Mouse (Mus musculus) lung, postnatal 0 days (tissue): ENCODE data around the gene Pam16. TPM values are rescaled to one million over a fixed set of nuclear protein-coding genes. Genes with fewer than 3 reads are reported as not detected.

Source experiments
- ATAC-seq: fragments of 200-750 bp; cut with Nextera tagmentation; 2 replicates; pipeline ENCODE4 v1.8.0; 2017; ENCODE audit warnings: moderate library complexity
- DNase-seq: peaks from one replicate; pipeline ENCODE4 v3.0.0-alpha.2; 2016; ENCODE audit warnings: low spot score
- H3K27ac ChIP-seq: fragments of 300-500 bp; sonication (generic); 2 replicates; pipeline ENCODE4 v1.5.1; 2014; ENCODE audit warnings: antibody characterized with exemption, mild to moderate bottlenecking, low read length, mixed read lengths
- H3K27me3 ChIP-seq: fragments of 300-500 bp; sonication (generic); replicated peaks from 2 replicates; pipeline ENCODE4 v1.6.1; 2014; ENCODE audit warnings: low read length, mixed read lengths; ENCODE audit not compliant: insufficient read depth
- H3K36me3 ChIP-seq: fragments of 300-500 bp; sonication (generic); 2 replicates; pipeline ENCODE4 v1.6.1; 2014; ENCODE audit warnings: low read length, mixed read lengths; ENCODE audit not compliant: insufficient read depth
- H3K4me1 ChIP-seq: fragments of 300-500 bp; sonication (generic); 2 replicates; pipeline ENCODE4 v1.6.1; 2014; ENCODE audit warnings: antibody characterized with exemption, low read depth, low read length, mixed read lengths; ENCODE audit not compliant: insufficient read depth
- H3K4me2 ChIP-seq: fragments of 300-500 bp; sonication (generic); replicated peaks from 2 replicates; pipeline ENCODE4 v1.6.1; 2014; ENCODE audit warnings: low read depth, mild to moderate bottlenecking, low read length, moderate library complexity, mixed read lengths
- H3K4me3 ChIP-seq: fragments of 300-500 bp; sonication (generic); 2 replicates; pipeline ENCODE4 v1.5.1; 2014; ENCODE audit warnings: low read depth, low read length
- H3K9ac ChIP-seq: fragments of 300-500 bp; sonication (generic); replicated peaks from 2 replicates; pipeline ENCODE4 v1.6.1; 2014; ENCODE audit warnings: low read depth, mild to moderate bottlenecking
- H3K9me3 ChIP-seq: fragments of 300-500 bp; sonication (generic); 2 replicates; pipeline ENCODE4 v1.6.1; 2016; ENCODE audit warnings: low read length, mixed read lengths
- CTCF ChIP-seq: IDR thresholded peaks from 2 replicates; pipeline ENCODE4 v1.5.1; 2016; ENCODE audit warnings: antibody characterized with exemption, mild to moderate bottlenecking
- EP300 ChIP-seq: IDR thresholded peaks from 2 replicates; pipeline ENCODE4 v1.6.1; 2016; ENCODE audit warnings: antibody characterized with exemption, mild to moderate bottlenecking, control low read depth
- WGBS: fragments of 180-500 bp; shearing (Covaris S2); extraction: QIAGEN DNeasy Blood & Tissue Kit; methylation state at CpG from one replicate; pipeline ENCODE4 v1.1.7; 2014; 5-methylcytosine and 5-hydroxymethylcytosine counted together
- polyA plus RNA-seq: library from polyadenylated mRNA; unstranded; fragments of >200 nt; fragmentation: Nextera tagmentation; extraction: Ambion mirVana; gene quantifications from 2 replicates; pipeline ENCODE4 v1.2.1, GENCODE M21; 2015

Gene Pam16
- polyA plus RNA-seq, 1 experiment from 2014 or later = 78.4 TPM

DNA sequence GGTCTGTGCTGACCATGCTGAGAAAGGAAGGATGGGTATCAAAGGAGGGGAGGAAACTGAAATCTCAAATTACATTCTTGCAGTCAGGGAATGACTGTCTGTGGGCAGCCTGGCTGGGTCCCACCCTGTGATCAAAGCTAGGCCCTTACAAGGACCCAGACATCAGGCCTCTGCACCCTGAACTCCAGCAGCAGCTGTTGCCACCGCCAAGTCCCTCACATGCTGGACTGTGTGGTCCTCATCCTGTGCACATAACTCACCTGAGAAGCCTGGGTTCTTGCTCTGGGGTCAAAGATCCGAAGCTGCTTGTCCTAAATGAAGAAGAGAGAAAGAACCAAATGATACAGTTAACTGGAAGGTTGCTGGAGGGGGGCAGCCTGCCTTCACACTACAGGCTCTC is 36.8 kb upstream of the Pam16 start:
- TF ChIP-seq CTCF = no peak
- no peak for TF ChIP-seq EP300
- Histone ChIP-seq H3K27me3 (no peaks in the 10 kb centered on the region), H3K9me3 (no peaks in the 10 kb centered on the region), H3K4me1 (0 out of 2 replicates have a peak, but pooled peaks cover 5% of the 10 kb centered on the region), H3K9ac (no peak overlapping the region), H3K27ac (no peak overlapping the region), H3K4me3 (no peak overlapping the region), H3K4me2 (no peak overlapping the region), H3K36me3 (0 out of 2 replicates have a peak, but pooled peaks cover 4% of the 10 kb centered on the region)
- WGBS = 84% methylated on average over 2 of the region's 2 CpGs
- DNase-seq (no peak), ATAC-seq (no peak)

DNA sequence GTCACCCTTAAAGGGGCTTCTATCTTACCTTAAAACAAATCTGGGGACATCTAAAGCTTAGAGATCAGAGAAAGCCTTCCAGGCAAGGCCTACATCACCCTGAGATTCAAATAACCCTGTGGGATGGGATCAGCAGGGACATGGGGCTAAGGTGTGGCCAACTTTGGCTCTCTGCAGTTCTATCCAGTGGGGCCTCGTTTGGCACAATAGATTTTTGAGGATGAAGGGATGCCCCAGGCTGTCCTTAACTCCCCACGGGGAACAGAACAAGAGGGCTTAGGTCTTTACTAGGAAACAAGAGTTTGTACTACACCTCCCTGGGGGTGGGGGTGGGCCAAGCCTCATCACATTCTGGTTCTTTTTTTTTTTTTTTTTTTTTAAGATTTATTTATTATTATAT is 34.5 kb upstream of the Pam16 start:
- 0 out of 2 replicates have a peak, but pooled peaks cover 5% of the 10 kb centered on the region for H3K4me1 ChIP-seq
- no peaks in the 10 kb centered on the region for H3K9me3 ChIP-seq
- no peak overlapping the region for H3K27ac ChIP-seq
- no peak overlapping the region for H3K4me3 ChIP-seq
- H3K4me2 ChIP-seq = no peak overlapping the region
- DNase-seq = no peak
- WGBS = 40% methylated on average over 2 of the region's 2 CpGs
- peaks cover 1% of the 10 kb centered on the region; the same call in 1 of the 2 replicates for H3K36me3 ChIP-seq
- no peaks in the 10 kb centered on the region for H3K27me3 ChIP-seq
- H3K9ac ChIP-seq = no peak overlapping the region
- no peak for ATAC-seq
- TF ChIP-seq EP300 (no peak), CTCF (no peak)

DNA sequence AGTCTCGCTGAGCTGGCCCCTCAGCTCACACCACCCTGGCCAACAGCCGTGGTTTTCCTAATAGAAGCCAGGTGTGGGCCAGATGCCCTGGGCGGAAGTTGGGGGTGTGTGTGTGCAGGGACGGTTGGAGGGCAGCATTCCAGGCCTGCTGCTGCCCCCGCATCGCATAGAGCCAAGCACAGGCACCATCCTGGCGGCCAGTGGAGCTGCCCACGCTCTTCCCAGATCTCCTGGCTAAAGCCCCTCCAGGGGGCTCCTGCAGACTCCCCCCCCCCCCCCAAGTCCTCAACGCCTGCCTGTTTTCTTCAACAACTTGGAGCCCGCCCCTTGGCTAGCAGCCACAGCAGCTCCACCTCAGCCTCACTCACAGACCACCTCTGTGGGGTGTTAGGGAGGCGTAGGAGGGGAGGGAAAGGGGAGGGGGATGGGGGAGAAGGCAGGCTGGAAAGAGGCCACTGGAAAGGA is 34.0 kb upstream of the Pam16 start:
- TF ChIP-seq CTCF (no peak), EP300 (no peak)
- no peak overlapping the region for H3K4me2 ChIP-seq
- ATAC-seq (0 out of 2 replicates have a peak, but pooled peaks have one; percentile 14), DNase-seq (no peak)
- H3K36me3 ChIP-seq = no peaks in the 10 kb centered on the region; the same call in 1 of the 2 replicates
- 0 out of 2 replicates have a peak, but pooled peaks cover 5% of the 10 kb centered on the region for H3K4me1 ChIP-seq
- H3K27ac ChIP-seq = no peak overlapping the region
- WGBS = 27% methylated on average over 9 of the region's 11 CpGs
- H3K9ac ChIP-seq = no peak overlapping the region
- no peak overlapping the region for H3K4me3 ChIP-seq
- no peaks in the 10 kb centered on the region for H3K9me3 ChIP-seq
- H3K27me3 ChIP-seq = no peaks in the 10 kb centered on the region

DNA sequence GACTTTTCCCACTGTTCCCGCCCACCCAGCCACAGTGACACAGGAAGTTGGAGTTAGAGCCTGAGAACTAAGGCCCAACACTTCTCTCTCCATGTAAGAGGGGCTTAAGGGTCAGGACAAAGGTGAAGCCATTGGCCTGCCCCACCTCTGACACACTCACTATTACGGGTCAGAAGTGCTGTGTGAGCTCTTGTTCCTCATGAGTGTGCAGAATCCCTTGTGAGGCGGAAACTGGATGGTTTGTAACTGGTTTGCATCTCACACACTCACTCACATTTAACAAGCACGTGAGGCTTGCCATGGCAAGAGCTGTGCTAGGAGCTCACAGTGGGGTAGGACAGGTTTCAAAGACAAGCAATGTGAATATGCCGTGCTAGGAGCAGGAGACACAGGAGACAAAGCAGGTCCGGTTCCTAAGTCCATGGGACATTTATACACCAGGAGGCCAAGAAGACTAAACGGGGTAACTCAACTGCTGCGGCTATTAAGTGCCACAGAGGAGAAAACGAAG is 31.8 kb upstream of the Pam16 start:
- H3K27me3 ChIP-seq = no peaks in the 10 kb centered on the region
- no peak overlapping the region for H3K9ac ChIP-seq
- H3K4me2 ChIP-seq = no peak overlapping the region
- 64% methylated on average over 9 of the region's 9 CpGs for WGBS
- 0 out of 2 replicates have a peak overlapping the region, but pooled peaks have one; percentile 3 for H3K27ac ChIP-seq
- H3K4me1 ChIP-seq = 0 out of 2 replicates have a peak, but pooled peaks cover 8% of the 10 kb centered on the region
- no peak for DNase-seq
- H3K9me3 ChIP-seq = no peaks in the 10 kb centered on the region
- no peak for ATAC-seq
- no peaks in the 10 kb centered on the region; the same call in 1 of the 2 replicates for H3K36me3 ChIP-seq
- no peak for TF ChIP-seq CTCF
- TF ChIP-seq EP300 = no peak
- H3K4me3 ChIP-seq = no peak overlapping the region

DNA sequence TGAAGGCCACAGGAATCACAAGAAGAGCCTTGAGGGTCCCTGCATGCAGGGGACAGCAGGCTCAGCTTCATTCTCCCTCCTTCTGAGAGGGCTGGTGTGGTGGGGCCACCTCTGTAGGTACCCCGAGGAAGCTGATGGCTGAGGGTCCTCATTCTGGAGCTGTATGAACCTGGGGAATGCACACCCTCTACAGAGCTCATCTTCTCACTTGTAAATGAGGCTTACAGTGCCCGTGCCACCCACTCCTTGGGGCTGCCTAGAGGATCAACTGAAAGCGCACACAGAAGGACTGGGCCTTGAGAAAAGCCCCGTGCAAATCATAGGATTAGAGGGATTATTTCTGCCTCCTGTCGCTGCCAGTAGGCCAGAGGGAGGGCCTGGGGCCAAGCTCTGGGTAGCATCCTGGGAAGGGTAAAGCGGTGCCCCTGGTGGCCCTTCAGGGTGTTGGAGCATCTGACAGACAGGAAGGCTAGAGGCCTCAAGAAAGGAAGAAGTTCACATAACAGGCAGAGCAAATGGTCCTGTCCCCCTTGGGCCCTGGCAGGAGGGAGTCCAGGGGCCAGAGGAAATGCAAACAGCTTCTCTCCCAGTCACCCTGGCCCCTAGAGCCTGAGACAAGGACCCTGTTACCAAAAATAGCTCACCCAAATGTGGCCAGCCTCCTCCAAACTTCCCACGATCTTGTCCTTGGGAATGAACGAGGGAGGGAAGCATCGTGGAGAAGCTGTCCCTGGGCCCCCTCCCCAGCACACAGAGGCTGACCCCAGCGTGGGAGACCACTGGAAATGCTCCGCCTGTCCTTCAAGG is 31.2 kb upstream of the Pam16 start:
- 0 out of 2 replicates have a peak, but pooled peaks cover 8% of the 10 kb centered on the region for H3K4me1 ChIP-seq

DNA sequence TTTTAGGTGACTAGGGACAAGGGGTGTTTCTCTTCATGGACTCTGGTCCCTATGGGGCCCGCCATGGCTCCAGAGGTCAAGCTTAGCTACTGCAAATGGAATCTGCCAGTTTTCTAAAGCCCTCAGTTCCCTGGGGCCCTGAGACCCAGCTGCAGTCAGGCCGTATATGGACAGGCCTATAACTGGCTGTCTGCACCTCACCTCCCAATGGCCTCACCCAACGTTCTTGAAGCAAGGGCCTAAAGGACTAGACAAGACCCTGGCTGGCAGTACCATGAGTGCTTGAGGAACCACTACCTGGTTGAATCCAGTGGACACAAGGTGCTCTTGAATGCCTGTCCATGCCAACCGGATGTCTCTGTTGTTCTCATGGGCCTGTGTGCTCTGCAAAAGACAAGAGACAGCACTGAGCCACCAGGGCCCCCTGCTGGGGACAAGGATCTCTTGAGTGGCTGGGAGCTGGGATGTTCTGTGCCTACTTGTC is 30.5 kb upstream of the Pam16 start:
- peak; percentile 57 for DNase-seq

More for the DNA sequence above, 31.2 kb upstream of the Pam16 start:
- H3K27ac ChIP-seq = peak overlapping the region; percentile 3; the same call in 1 of the 2 replicates
- peak; percentile 46; the same call in 1 of the 2 replicates for TF ChIP-seq CTCF
- no peak for TF ChIP-seq EP300
- H3K9me3 ChIP-seq = no peaks in the 10 kb centered on the region
- DNase-seq = peak; percentile 27
- H3K4me3 ChIP-seq = no peak overlapping the region
- 30% methylated on average over 10 of the region's 11 CpGs for WGBS
- no peaks in the 10 kb centered on the region; the same call in 1 of the 2 replicates for H3K36me3 ChIP-seq
- H3K27me3 ChIP-seq = no peaks in the 10 kb centered on the region
- H3K9ac ChIP-seq = no peak overlapping the region
- ATAC-seq = peak; percentile 25
- no peak overlapping the region for H3K4me2 ChIP-seq

More for the DNA sequence above, 30.5 kb upstream of the Pam16 start:
- H3K27me3 ChIP-seq = no peaks in the 10 kb centered on the region
- no peaks in the 10 kb centered on the region for H3K9me3 ChIP-seq
- 0 out of 2 replicates have a peak, but pooled peaks cover 8% of the 10 kb centered on the region for H3K4me1 ChIP-seq
- no peaks in the 10 kb centered on the region; the same call in 1 of the 2 replicates for H3K36me3 ChIP-seq
- ATAC-seq = peak; percentile 46
- no peak overlapping the region for H3K9ac ChIP-seq
- H3K27ac ChIP-seq = 0 out of 2 replicates have a peak overlapping the region, but pooled peaks have one; percentile 3
- H3K4me3 ChIP-seq = no peak overlapping the region
- WGBS = 63% methylated on average over 4 of the region's 4 CpGs
- TF ChIP-seq EP300 = no peak
- TF ChIP-seq CTCF = peak; percentile 72
- no peak overlapping the region for H3K4me2 ChIP-seq
